Mouse (Mus musculus): ENCODE measurements around the gene Dpp7.

GRCm38 (mm10) chr2:25305587-25306359 is 50.4 kb downstream of the Dpp7 start:
- TF ChIP-seq CTCF (IDR thresholded peaks at IDR 0.05; ENCODE audit: borderline replicate concordance, control insufficient read depth, extremely low read depth, insufficient read depth, low read length, poor library complexity) = no peak
- TF ChIP-seq POLR2A (IDR thresholded peaks at IDR 0.05; ENCODE audit: control insufficient read depth, extremely low read depth, insufficient read depth, low read length, poor library complexity) = no peak

All from thymus, adult 2 months (tissue).